Mouse (Mus musculus): ENCODE measurements around the gene Ttc21a. TPM values are rescaled to one million over a fixed set of nuclear protein-coding genes. Genes with fewer than 3 reads are reported as not detected.
A peak's percentile ranks its signal among the peaks of the same experiment; 100 is the strongest.
"Not testable (repeated sequence)": the region's sequence is repeated elsewhere in the genome, so short reads cannot be mapped to it uniquely, and the experiment has no call there.

Gene Ttc21a
- polyA plus RNA-seq, 1 experiment: 0.15 TPM

- 5% methylated on average over 57 of the region's 60 CpGs for WGBS
- peak overlapping the region; percentile 13; the same call in 1 of the 2 replicates for H3K27ac ChIP-seq (ENCODE audit: insufficient read depth, low read length)
- H3K4me3 ChIP-seq (ENCODE audit: extremely low read depth, insufficient read depth, insufficient read length): peak overlapping the region; percentile 37; the same call in 1 of the 2 replicates
Measured at GRCm38 (mm10) chr9:120010781-120011511, 73.5 kb downstream of the Ttc21a start.

GRCm38 (mm10) chr9:120011533-120011932, 74.1 kb downstream of the Ttc21a start:
- Histone ChIP-seq H3K4me3 (ENCODE audit: extremely low read depth, insufficient read depth, insufficient read length) (peak overlapping the region; percentile 24; the same call in 1 of the 2 replicates), H3K27me3 (ENCODE audit: control insufficient read depth, insufficient read depth, low read length) (no peaks in the 10 kb centered on the region), H3K27ac (ENCODE audit: insufficient read depth, low read length) (peak overlapping the region; percentile 13; the same call in 1 of the 2 replicates), H3K4me1 (ENCODE audit: control insufficient read depth, insufficient read depth, insufficient read length) (peaks cover 4% of the 10 kb centered on the region; the same call in 1 of the 2 replicates), H3K36me3 (ENCODE audit: control insufficient read depth, insufficient read depth, low read length) (no peaks in the 10 kb centered on the region)
- DNase-seq (ENCODE audit: low read depth in 1 of 2, low spot score in 2 of 2): peak; percentile 56 to 70
- TF ChIP-seq POLR2A (IDR thresholded peaks at IDR 0.05; ENCODE audit: low read depth, low read length) (no peak), CTCF (IDR thresholded peaks at IDR 0.05; ENCODE audit: extremely low read depth, insufficient read depth, insufficient read length, insufficient replicate concordance) (peak; percentile 35; the same call in 1 of the 2 replicates)
- 1% methylated on average over 10 of the region's 10 CpGs for WGBS

More at GRCm38 (mm10) chr9:120010781-120011511, 73.5 kb downstream of the Ttc21a start:
- peak; percentile 88 to 96 for DNase-seq (ENCODE audit: low read depth in 1 of 2, low spot score in 2 of 2)
- no peaks in the 10 kb centered on the region for H3K27me3 ChIP-seq (ENCODE audit: control insufficient read depth, insufficient read depth, low read length)
- H3K36me3 ChIP-seq (ENCODE audit: control insufficient read depth, insufficient read depth, low read length): no peaks in the 10 kb centered on the region
- H3K4me1 ChIP-seq (ENCODE audit: control insufficient read depth, insufficient read depth, insufficient read length): peaks cover 4% of the 10 kb centered on the region; the same call in 1 of the 2 replicates
- TF ChIP-seq CTCF (IDR thresholded peaks at IDR 0.05; ENCODE audit: extremely low read depth, insufficient read depth, insufficient read length, insufficient replicate concordance): no peak
- no peak for TF ChIP-seq POLR2A (IDR thresholded peaks at IDR 0.05; ENCODE audit: low read depth, low read length)

GRCm38 (mm10) chr9:120012161-120012560, 74.8 kb downstream of the Ttc21a start:
- H3K4me1 ChIP-seq (ENCODE audit: control insufficient read depth, insufficient read depth, insufficient read length): not testable (repeated sequence)

GRCm38 (mm10) chr9:120012781-120013180, 75.4 kb downstream of the Ttc21a start:
- no peak overlapping the region for H3K27ac ChIP-seq (ENCODE audit: insufficient read depth, low read length)
- H3K4me3 ChIP-seq (ENCODE audit: extremely low read depth, insufficient read depth, insufficient read length): no peak overlapping the region
- WGBS: 89% methylated on average over 5 of the region's 5 CpGs
- peaks cover 4% of the 10 kb centered on the region; the same call in 1 of the 2 replicates for H3K4me1 ChIP-seq (ENCODE audit: control insufficient read depth, insufficient read depth, insufficient read length)
- H3K36me3 ChIP-seq (ENCODE audit: control insufficient read depth, insufficient read depth, low read length): no peaks in the 10 kb centered on the region
- no peaks in the 10 kb centered on the region for H3K27me3 ChIP-seq (ENCODE audit: control insufficient read depth, insufficient read depth, low read length)
- DNase-seq (ENCODE audit: low read depth in 1 of 2, low spot score in 2 of 2): no peak
- TF ChIP-seq CTCF (IDR thresholded peaks at IDR 0.05; ENCODE audit: extremely low read depth, insufficient read depth, insufficient read length, insufficient replicate concordance) (no peak), POLR2A (IDR thresholded peaks at IDR 0.05; ENCODE audit: low read depth, low read length) (no peak)

More at GRCm38 (mm10) chr9:120012161-120012560, 74.8 kb downstream of the Ttc21a start:
- H3K27ac ChIP-seq (ENCODE audit: insufficient read depth, low read length); H3K36me3 ChIP-seq (ENCODE audit: control insufficient read depth, insufficient read depth, low read length); H3K27me3 ChIP-seq (ENCODE audit: control insufficient read depth, insufficient read depth, low read length); H3K4me3 ChIP-seq (ENCODE audit: extremely low read depth, insufficient read depth, insufficient read length); DNase-seq (ENCODE audit: low read depth in 1 of 2, low spot score in 2 of 2): not testable (repeated sequence)
- WGBS: 82% methylated on average over 6 of the region's 6 CpGs

GRCm38 (mm10) chr9:120013251-120013820, 75.9 kb downstream of the Ttc21a start:
- peaks cover 4% of the 10 kb centered on the region; the same call in 1 of the 2 replicates for H3K4me1 ChIP-seq (ENCODE audit: control insufficient read depth, insufficient read depth, insufficient read length)
- no peak overlapping the region for H3K27ac ChIP-seq (ENCODE audit: insufficient read depth, low read length)
- H3K4me3 ChIP-seq (ENCODE audit: extremely low read depth, insufficient read depth, insufficient read length): no peak overlapping the region
- no peaks in the 10 kb centered on the region for H3K36me3 ChIP-seq (ENCODE audit: control insufficient read depth, insufficient read depth, low read length)
- TF ChIP-seq POLR2A (IDR thresholded peaks at IDR 0.05; ENCODE audit: low read depth, low read length): no peak
- TF ChIP-seq CTCF (IDR thresholded peaks at IDR 0.05; ENCODE audit: extremely low read depth, insufficient read depth, insufficient read length, insufficient replicate concordance): no peak
- no peak for DNase-seq (ENCODE audit: low read depth in 1 of 2, low spot score in 2 of 2)
- H3K27me3 ChIP-seq (ENCODE audit: control insufficient read depth, insufficient read depth, low read length): no peaks in the 10 kb centered on the region
- WGBS: 86% methylated on average over 11 of the region's 11 CpGs

- Histone ChIP-seq H3K4me3 (ENCODE audit: extremely low read depth, insufficient read depth, insufficient read length) (no peak overlapping the region), H3K27me3 (ENCODE audit: control insufficient read depth, insufficient read depth, low read length) (no peaks in the 10 kb centered on the region), H3K27ac (ENCODE audit: insufficient read depth, low read length) (no peak overlapping the region), H3K4me1 (ENCODE audit: control insufficient read depth, insufficient read depth, insufficient read length) (peaks cover 4% of the 10 kb centered on the region; the same call in 1 of the 2 replicates), H3K36me3 (ENCODE audit: control insufficient read depth, insufficient read depth, low read length) (no peaks in the 10 kb centered on the region)
- no peak for TF ChIP-seq POLR2A (IDR thresholded peaks at IDR 0.05; ENCODE audit: low read depth, low read length)
- no peak for TF ChIP-seq CTCF (IDR thresholded peaks at IDR 0.05; ENCODE audit: extremely low read depth, insufficient read depth, insufficient read length, insufficient replicate concordance)
- DNase-seq (ENCODE audit: low read depth in 1 of 2, low spot score in 2 of 2): no peak
- 88% methylated on average over 6 of the region's 6 CpGs for WGBS
Measured at GRCm38 (mm10) chr9:120014828-120015227, 77.4 kb downstream of the Ttc21a start.

- TF ChIP-seq POLR2A (IDR thresholded peaks at IDR 0.05; ENCODE audit: low read depth, low read length) (no peak), CTCF (IDR thresholded peaks at IDR 0.05; ENCODE audit: extremely low read depth, insufficient read depth, insufficient read length, insufficient replicate concordance) (no peak)
Measured at GRCm38 (mm10) chr9:120016956-120017355, 79.5 kb downstream of the Ttc21a start.

More at GRCm38 (mm10) chr9:120016956-120017355, 79.5 kb downstream of the Ttc21a start:
- 94% methylated on average over 10 of the region's 10 CpGs for WGBS
- Histone ChIP-seq H3K4me3 (ENCODE audit: extremely low read depth, insufficient read depth, insufficient read length) (no peak overlapping the region), H3K36me3 (ENCODE audit: control insufficient read depth, insufficient read depth, low read length) (no peaks in the 10 kb centered on the region), H3K4me1 (ENCODE audit: control insufficient read depth, insufficient read depth, insufficient read length) (no peaks in the 10 kb centered on the region), H3K27me3 (ENCODE audit: control insufficient read depth, insufficient read depth, low read length) (no peaks in the 10 kb centered on the region), H3K27ac (ENCODE audit: insufficient read depth, low read length) (no peak overlapping the region)
- DNase-seq (ENCODE audit: low read depth in 1 of 2, low spot score in 2 of 2): no peak

Other genes starting within 250 kb of the Ttc21a start
- not detected in 2 replicates for gene Scn10a, start 218.3 kb upstream of the Ttc21a start, polyA plus RNA-seq (2012; rRNA removed)
- gene Scn11a, start 112.2 kb upstream of the Ttc21a start, polyA plus RNA-seq (2012; rRNA removed): not detected in 2 replicates
- gene Wdr48, start 42.7 kb upstream of the Ttc21a start, polyA plus RNA-seq (2012; rRNA removed): 27.5 and 32.8 TPM in 2 replicates
- gene Gorasp1, start within 50 bp of the Ttc21a start, polyA plus RNA-seq (2012; rRNA removed): 6.6 and 7.6 TPM in 2 replicates
- 50.5 and 78.5 TPM in 2 replicates for gene Csrnp1, start 47.1 kb downstream of the Ttc21a start, polyA plus RNA-seq (2012; rRNA removed)
- gene Xirp1, start 86.0 kb downstream of the Ttc21a start, polyA plus RNA-seq (2012; rRNA removed): 0.08 TPM in 2 replicates
- gene Cx3cr1, start 132.3 kb downstream of the Ttc21a start, polyA plus RNA-seq (2012; rRNA removed): 14.4 and 16.8 TPM in 2 replicates
- gene Ccr8, start 154.5 kb downstream of the Ttc21a start, polyA plus RNA-seq (2012; rRNA removed): 0.82 and 1.8 TPM in 2 replicates
- gene Slc25a38, start 172.8 kb downstream of the Ttc21a start, polyA plus RNA-seq (2012; rRNA removed): 45.7 and 48.1 TPM in 2 replicates
- gene Rpsa, start 190.1 kb downstream of the Ttc21a start, polyA plus RNA-seq (2012; rRNA removed): 2,660 and 3,812 TPM in 2 replicates
- gene Mobp, start 212.1 kb downstream of the Ttc21a start, polyA plus RNA-seq (2012; rRNA removed): not detected in 2 replicates

All from spleen, adult 2 months (tissue).